Mouse (Mus musculus): ENCODE results near the gene Ntng1.

- TF ChIP-seq CTCF (IDR thresholded peaks at IDR 0.05; ENCODE audit: low read depth) (no peak), EP300 (optimal IDR thresholded peaks at IDR 0.05) (no peak)
Measured at GRCm38 (mm10) chr3:109846660-109847059, 297.2 kb downstream of the Ntng1 start.

Measured in stomach, postnatal 0 days (tissue).